Mouse (Mus musculus): ENCODE measurements around the gene Slc25a25.
"Not testable (repeated sequence)": the region's sequence is repeated elsewhere in the genome, so short reads cannot be mapped to it uniquely, and the experiment has no call there.

Gene Slc25a25

GRCm38 (mm10) chr2:32450881-32451844, at the start of gene Slc25a25:
Slc25a25 (minus strand) TSS chr2:32451445.
- peak; percentile 96 for DNase-seq (ENCODE audit: low read depth, low spot score)

- no peak for DNase-seq (ENCODE audit: low read depth, low spot score)
Observed at GRCm38 (mm10) chr2:32500461-32500860, 49.2 kb upstream of the Slc25a25 start.

GRCm38 (mm10) chr2:32499365-32499764, 48.1 kb upstream of the Slc25a25 start:
- no peak for DNase-seq (ENCODE audit: low read depth, low spot score)

- DNase-seq (ENCODE audit: low read depth, low spot score) = no peak
Observed at GRCm38 (mm10) chr2:32496190-32496589, 44.9 kb upstream of the Slc25a25 start.

- no peak for DNase-seq (ENCODE audit: low read depth, low spot score)
Observed at GRCm38 (mm10) chr2:32495185-32495726, 44.0 kb upstream of the Slc25a25 start.

GRCm38 (mm10) chr2:32494522-32494921, 43.3 kb upstream of the Slc25a25 start:
- no peak for DNase-seq (ENCODE audit: low read depth, low spot score)

- no peak for DNase-seq (ENCODE audit: low read depth, low spot score)
Observed at GRCm38 (mm10) chr2:32493301-32493701, 42.1 kb upstream of the Slc25a25 start.

- DNase-seq (ENCODE audit: low read depth, low spot score) = no peak
Observed at GRCm38 (mm10) chr2:32492661-32493060, 41.4 kb upstream of the Slc25a25 start.

- not testable (repeated sequence) for DNase-seq (ENCODE audit: low read depth, low spot score)
Observed at GRCm38 (mm10) chr2:32490730-32491129, 39.5 kb upstream of the Slc25a25 start.

- DNase-seq (ENCODE audit: low read depth, low spot score) = peak; percentile 93
Observed at GRCm38 (mm10) chr2:32488679-32489078, 37.4 kb upstream of the Slc25a25 start.

GRCm38 (mm10) chr2:32487124-32487623, 35.9 kb upstream of the Slc25a25 start:
- DNase-seq (ENCODE audit: low read depth, low spot score) = peak; percentile 93

GRCm38 (mm10) chr2:32486155-32486554, 34.9 kb upstream of the Slc25a25 start:
- no peak for DNase-seq (ENCODE audit: low read depth, low spot score)

GRCm38 (mm10) chr2:32485751-32486150, 34.5 kb upstream of the Slc25a25 start:
- DNase-seq (ENCODE audit: low read depth, low spot score) = no peak

- DNase-seq (ENCODE audit: low read depth, low spot score) = no peak
Observed at GRCm38 (mm10) chr2:32484933-32485332, 33.7 kb upstream of the Slc25a25 start.

- peak; percentile 67 for DNase-seq (ENCODE audit: low read depth, low spot score)
Observed at GRCm38 (mm10) chr2:32483179-32483875, 32.1 kb upstream of the Slc25a25 start.

- no peak for DNase-seq (ENCODE audit: low read depth, low spot score)
Observed at GRCm38 (mm10) chr2:32482351-32482750, 31.1 kb upstream of the Slc25a25 start.

- not testable (repeated sequence) for DNase-seq (ENCODE audit: low read depth, low spot score)
Observed at GRCm38 (mm10) chr2:32475361-32475760, 24.1 kb upstream of the Slc25a25 start.

- no peak for DNase-seq (ENCODE audit: low read depth, low spot score)
Observed at GRCm38 (mm10) chr2:32471681-32472061, 20.4 kb upstream of the Slc25a25 start.

- no peak for DNase-seq (ENCODE audit: low read depth, low spot score)
Observed at GRCm38 (mm10) chr2:32471001-32471680, 19.9 kb upstream of the Slc25a25 start.

- DNase-seq (ENCODE audit: low read depth, low spot score) = no peak
Observed at GRCm38 (mm10) chr2:32464212-32464891, 13.1 kb upstream of the Slc25a25 start.

GRCm38 (mm10) chr2:32463773-32464172, 12.5 kb upstream of the Slc25a25 start:
- no peak for DNase-seq (ENCODE audit: low read depth, low spot score)

Data from ES-CJ7 (cell line).